Mouse (Mus musculus) MEL (cell line): ENCODE measurements around the gene Gramd1b. TPM values are rescaled to one million over a fixed set of nuclear protein-coding genes. Genes with fewer than 3 reads are reported as not detected.

ENCODE experiments used
- DNase-seq: peaks from one replicate; pipeline ENCODE4 v3.0.0; 2011; ENCODE audit warnings: low read depth, low spot score
- H3K27ac ChIP-seq: 2 replicates; pipeline ENCODE4 v1.5.1; 2012; ENCODE audit warnings: low read depth, mild to moderate bottlenecking, control low read depth, low read length, moderate library complexity; ENCODE audit not compliant: control insufficient read depth
- H3K27me3 ChIP-seq, 2 experiments: fragments of 150-350 bp in 1 of 2; sonication (generic) in 1 of 2; 2 replicates each; pipeline ENCODE4 v1.6.1; 2012; ENCODE audit warnings: low read length in 2 of 2, mild to moderate bottlenecking in 2 of 2, improper control_type of control experiment in 1 of 2, moderate library complexity in 1 of 2; ENCODE audit not compliant: insufficient read depth in 2 of 2, control insufficient read depth in 1 of 2
- H3K36me3 ChIP-seq, 2 experiments: 2 replicates each; pipeline ENCODE4 v1.6.1; 2012 to 2014; ENCODE audit warnings: low read length in 2 of 2, improper control_type of control experiment in 1 of 2, inconsistent platforms in 1 of 2, mild to moderate bottlenecking in 1 of 2; ENCODE audit not compliant: insufficient read depth in 2 of 2, control insufficient read depth in 1 of 2
- H3K4me1 ChIP-seq, 2 experiments: fragments of 150-350 bp in 1 of 2; sonication (generic) in 1 of 2; 2 replicates each; pipeline ENCODE4 v1.6.1; 2012; ENCODE audit warnings: low read length in 2 of 2, improper control_type of control experiment in 1 of 2, mild to moderate bottlenecking in 1 of 2; ENCODE audit not compliant: insufficient read depth in 2 of 2, control insufficient read depth in 1 of 2
- H3K4me3 ChIP-seq, 2 experiments: fragments of 150-350 bp in 1 of 2; sonication (generic) in 1 of 2; 2 replicates each; pipeline ENCODE4 v1.5.1; 2012; ENCODE audit warnings: low read depth in 2 of 2, low read length in 2 of 2, mild to moderate bottlenecking in 2 of 2, moderate library complexity in 2 of 2, control low read depth in 1 of 2, improper control_type of control experiment in 1 of 2; ENCODE audit not compliant: control insufficient read depth in 1 of 2, insufficient read depth in 1 of 2
- H3K79me2 ChIP-seq: 2 replicates; pipeline ENCODE4 v1.6.1; 2012; ENCODE audit warnings: mild to moderate bottlenecking, low read length, moderate library complexity; ENCODE audit not compliant: control insufficient read depth, poor library complexity, insufficient read depth
- H3K9ac ChIP-seq: 2 replicates; pipeline ENCODE4 v1.6.1; 2012; ENCODE audit warnings: low read depth, mild to moderate bottlenecking, control low read depth, low read length, moderate library complexity; ENCODE audit not compliant: control insufficient read depth, poor library complexity, severe bottlenecking
- H3K9me3 ChIP-seq: fragments of 150-350 bp; sonication (generic); replicated peaks from 2 replicates; pipeline ENCODE4 v1.6.1; 2012; ENCODE audit warnings: mild to moderate bottlenecking, low read length, improper control_type of control experiment, moderate library complexity; ENCODE audit not compliant: insufficient read depth
- BHLHE40 ChIP-seq: IDR thresholded peaks from 2 replicates; pipeline ENCODE4 v1.6.1; 2012; ENCODE audit warnings: low read depth, mild to moderate bottlenecking, inconsistent platforms, low read length, improper control_type of control experiment, borderline replicate concordance
- E2F4 ChIP-seq: IDR thresholded peaks from 2 replicates; pipeline ENCODE4 v1.6.1; 2011; ENCODE audit warnings: low read depth, low read length, improper control_type of control experiment, borderline replicate concordance
- EP300 ChIP-seq, 2 experiments: IDR thresholded peaks; 2 replicates each; pipeline ENCODE4 v1.6.1; 2011; ENCODE audit warnings: improper control_type of control experiment in 2 of 2, low read length in 2 of 2, low read depth in 1 of 2, mild to moderate bottlenecking in 1 of 2
- ETS1 ChIP-seq: IDR thresholded peaks from 2 replicates; pipeline ENCODE4 v1.6.1; 2012; ENCODE audit warnings: low read depth, mild to moderate bottlenecking, inconsistent platforms, low read length, improper control_type of control experiment, moderate library complexity
- HCFC1 ChIP-seq: IDR thresholded peaks from 2 replicates; pipeline ENCODE4 v1.6.1; 2012; ENCODE audit warnings: low read depth, mild to moderate bottlenecking, inconsistent platforms, low read length, improper control_type of control experiment, moderate library complexity
- KAT2A ChIP-seq: conservative IDR thresholded peaks from 2 replicates; pipeline ENCODE4 v1.6.1; 2012; ENCODE audit warnings: low read depth, low read length, improper control_type of control experiment, inconsistent platforms
- MAZ ChIP-seq: IDR thresholded peaks from 2 replicates; pipeline ENCODE4 v1.6.1; 2012; ENCODE audit warnings: low read depth, mild to moderate bottlenecking, inconsistent platforms, low read length, improper control_type of control experiment
- MEF2A ChIP-seq: IDR thresholded peaks from 2 replicates; pipeline ENCODE4 v1.6.1; 2014; ENCODE audit warnings: low read depth, mild to moderate bottlenecking, inconsistent platforms, low read length, improper control_type of control experiment; ENCODE audit not compliant: poor library complexity, insufficient replicate concordance, severe bottlenecking; ENCODE audit errors: extremely low read depth
- MXI1 ChIP-seq: IDR thresholded peaks from 2 replicates; pipeline ENCODE4 v1.6.1; 2011; ENCODE audit warnings: mild to moderate bottlenecking, low read depth, low read length, improper control_type of control experiment
- MYB ChIP-seq: IDR thresholded peaks from 2 replicates; pipeline ENCODE4 v1.6.1; 2011; ENCODE audit warnings: mild to moderate bottlenecking, low read depth, low read length, improper control_type of control experiment
- MYC ChIP-seq: IDR thresholded peaks from 2 replicates; pipeline ENCODE4 v1.6.1; 2011; ENCODE audit warnings: low read depth, mild to moderate bottlenecking, low read length, improper control_type of control experiment, moderate library complexity
- POLR2A ChIP-seq, 2 experiments: IDR thresholded peaks; 2 replicates each; pipeline ENCODE4 v1.6.1; 2011 to 2012; ENCODE audit warnings: low read length in 2 of 2, mild to moderate bottlenecking in 2 of 2, control low read depth in 1 of 2, improper control_type of control experiment in 1 of 2, low read depth in 1 of 2, moderate library complexity in 1 of 2; ENCODE audit not compliant: control insufficient read depth in 1 of 2, insufficient read depth in 1 of 2, poor library complexity in 1 of 2
- POLR2AphosphoS5 ChIP-seq: IDR thresholded peaks from 2 replicates; pipeline ENCODE4 v1.6.1; 2012; ENCODE audit warnings: low read depth, borderline replicate concordance, mild to moderate bottlenecking, inconsistent platforms, low read length, moderate library complexity, mixed read lengths
- SIN3A ChIP-seq: IDR thresholded peaks from 2 replicates; pipeline ENCODE4 v1.6.1; 2012; ENCODE audit warnings: low read length, improper control_type of control experiment, inconsistent platforms
- SMC3 ChIP-seq: IDR thresholded peaks from 2 replicates; pipeline ENCODE4 v1.6.1; 2011; ENCODE audit warnings: low read depth, low read length, improper control_type of control experiment
- TAL1 ChIP-seq: IDR thresholded peaks from 2 replicates; pipeline ENCODE4 v1.6.1; 2012; ENCODE audit warnings: mild to moderate bottlenecking, inconsistent platforms, low read length, moderate library complexity, mixed read lengths
- TBP ChIP-seq: IDR thresholded peaks from 2 replicates; pipeline ENCODE4 v1.8.0; 2011; ENCODE audit warnings: low read depth, low read length, improper control_type of control experiment
- UBTF ChIP-seq: IDR thresholded peaks from 2 replicates; pipeline ENCODE4 v1.6.1; 2012; ENCODE audit warnings: low read depth, mild to moderate bottlenecking, inconsistent platforms, low read length, improper control_type of control experiment, moderate library complexity, borderline replicate concordance; ENCODE audit not compliant: insufficient read depth
- USF2 ChIP-seq, 2 experiments: IDR thresholded peaks; 2 replicates each; pipeline ENCODE4 v1.6.1; 2011 to 2012; ENCODE audit warnings: improper control_type of control experiment in 2 of 2, low read length in 2 of 2, borderline replicate concordance in 1 of 2, inconsistent platforms in 1 of 2, low read depth in 1 of 2, mild to moderate bottlenecking in 1 of 2; ENCODE audit not compliant: insufficient read depth in 1 of 2
- ZC3H11A ChIP-seq: IDR thresholded peaks from 2 replicates; pipeline ENCODE4 v1.6.1; 2012; ENCODE audit warnings: low read depth, mild to moderate bottlenecking, inconsistent platforms, low read length, improper control_type of control experiment
- ZMIZ1 ChIP-seq: IDR thresholded peaks from 2 replicates; pipeline ENCODE4 v1.6.1; 2012; ENCODE audit warnings: low read depth, mild to moderate bottlenecking, inconsistent platforms, low read length, improper control_type of control experiment, moderate library complexity
- polyA plus RNA-seq, 2 experiments: library from polyadenylated mRNA; stranded (reverse) in 1 of 2; unstranded in 1 of 2; fragments of >175 nt in 1 of 2; fragments of >200 nt in 1 of 2; gene quantifications; 2 replicates each; pipeline versions ENCODE4 v1.2.1 to v1.2.4; 2012; ENCODE audit warnings: low replicate concordance in 2 of 2, low read depth in 1 of 2; ENCODE audit not compliant: insufficient read length in 2 of 2, insufficient read depth in 1 of 2, missing spikeins in 1 of 2
- total RNA-seq: library from RNA; depleted of rRNA; stranded (reverse); fragments of 300-350 nt; gene quantifications from 2 replicates; pipeline ENCODE4 v1.2.3, GENCODE M21; 2012

Gramd1b gene
- total and polyA plus RNA-seq, 3 experiments, result not detected

- Histone ChIP-seq H3K4me3 (no peak overlapping the region), H3K79me2 (no peaks in the 10 kb centered on the region), H3K9ac (no peak overlapping the region), H3K36me3 (no peaks in the 10 kb centered on the region), H3K4me1 (no peaks in the 10 kb centered on the region), H3K27me3 (no peaks in the 10 kb centered on the region), H3K27ac (no peak overlapping the region), H3K9me3 (no peaks in the 10 kb centered on the region)
- no peak for DNase-seq
- TF ChIP-seq MXI1 (no peak), SIN3A (no peak), POLR2AphosphoS5 (no peak), SMC3 (no peak), MAZ (no peak), ZMIZ1 (no peak), MEF2A (no peak)
Measured at GRCm38 (mm10) chr9:40366795-40367194, 164.4 kb downstream of the Gramd1b start.

DNA sequence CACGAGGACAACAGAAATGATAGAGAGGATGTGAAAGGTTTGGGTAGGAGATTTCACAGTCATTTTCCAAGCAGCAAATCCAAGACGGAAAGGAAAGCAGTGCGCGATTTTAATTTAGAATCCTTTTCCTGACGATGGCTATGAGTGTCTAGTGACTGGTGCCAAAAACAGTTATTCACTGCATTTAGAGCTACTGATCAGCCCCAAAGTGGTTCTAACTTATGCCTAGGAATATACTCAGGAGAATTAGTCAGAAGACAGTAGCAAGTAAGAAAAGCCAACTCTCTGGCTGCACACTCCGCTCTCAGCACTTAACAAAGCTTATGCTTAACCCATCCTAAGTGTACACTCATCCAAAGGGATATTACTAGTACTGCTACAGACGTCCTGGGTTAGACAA lies 166.9 kb downstream of the Gramd1b start:
- Histone ChIP-seq H3K79me2 (no peaks in the 10 kb centered on the region), H3K4me1 (no peaks in the 10 kb centered on the region), H3K27me3 (no peaks in the 10 kb centered on the region), H3K27ac (no peak overlapping the region), H3K9me3 (no peaks in the 10 kb centered on the region), H3K9ac (no peak overlapping the region), H3K4me3 (no peak overlapping the region), H3K36me3 (no peaks in the 10 kb centered on the region)
- TF ChIP-seq MAZ, result no peak
- no peak for TF ChIP-seq HCFC1
- DNase-seq, result no peak

- Histone ChIP-seq H3K79me2 (no peaks in the 10 kb centered on the region), H3K4me1 (no peaks in the 10 kb centered on the region), H3K36me3 (no peaks in the 10 kb centered on the region), H3K9me3 (no peaks in the 10 kb centered on the region), H3K27ac (no peak overlapping the region), H3K4me3 (no peak overlapping the region), H3K27me3 (no peaks in the 10 kb centered on the region), H3K9ac (no peak overlapping the region)
- DNase-seq, result no peak
- TF ChIP-seq TAL1 (no peak), SIN3A (no peak), TBP (no peak), BHLHE40 (no peak), EP300 (IDR thresholded peaks at IDR 0.05; ENCODE audit: low read depth in 1 of 2, low read length in 2 of 2) (no peak), USF2 (IDR thresholded peaks at IDR 0.05; ENCODE audit: borderline replicate concordance in 1 of 2, insufficient read depth in 1 of 2, low read depth in 1 of 2, low read length in 2 of 2) (no peak), MYB (no peak), UBTF (no peak), E2F4 (no peak), KAT2A (no peak), ZC3H11A (no peak), POLR2A (IDR thresholded peaks at IDR 0.05; ENCODE audit: control insufficient read depth in 1 of 2, insufficient read depth in 1 of 2, low read depth in 1 of 2, low read length in 2 of 2, poor library complexity in 1 of 2) (no peak), ETS1 (no peak), MYC (no peak), MAZ (no peak)
- TF ChIP-seq, all 39 proteins: peak for 0
Measured at GRCm38 (mm10) chr9:40361970-40362369, 169.2 kb downstream of the Gramd1b start.
